Mouse (Mus musculus) ovary, postnatal 36 days (tissue): ENCODE results near the gene Rprm.
A peak's percentile ranks its signal among the peaks of the same experiment; 100 is the strongest.

Experiments used
- DNase-seq: peaks from one replicate; pipeline ENCODE4 v3.0.0; 2022; ENCODE audit warnings: low spot score, mixed read lengths

Gene Rprm

DNA sequence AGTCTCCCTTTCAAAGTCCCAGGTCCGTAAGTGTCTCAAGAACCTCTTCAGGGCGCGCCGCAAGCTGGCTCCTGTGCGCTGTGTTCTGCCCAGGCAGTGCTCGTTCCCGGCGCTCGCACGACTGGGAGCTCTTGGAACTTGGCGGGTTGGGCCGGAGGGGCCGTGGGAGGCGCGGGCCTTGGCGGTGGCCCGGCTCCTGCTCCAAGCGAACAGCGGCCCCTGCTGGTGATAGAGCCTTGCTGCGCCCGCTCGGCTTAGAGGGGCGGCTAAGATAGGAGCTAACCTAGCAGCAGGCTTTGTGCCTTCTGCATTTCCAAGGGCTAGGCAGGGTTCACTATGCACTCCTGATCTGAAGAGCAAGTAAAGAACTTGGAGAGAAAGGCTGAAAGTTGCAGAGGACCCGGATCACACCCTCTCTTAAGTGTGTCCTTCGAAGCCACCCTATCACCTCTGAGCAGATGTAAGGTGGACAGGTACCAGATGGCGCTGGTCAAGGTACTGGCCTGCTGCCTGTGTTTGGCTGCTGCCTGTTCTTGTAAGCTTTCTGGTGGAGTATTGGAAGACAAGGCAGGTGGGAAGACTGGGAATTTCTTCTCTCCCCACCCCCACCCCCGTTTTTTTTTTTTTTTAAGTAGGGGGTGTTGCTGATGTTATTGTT, at the start of gene Rprm:
Gene Rprm, minus strand, starts transcription at position 123 of the 658 bp plus-strand sequence.
- peak; percentile 89 for DNase-seq

DNA sequence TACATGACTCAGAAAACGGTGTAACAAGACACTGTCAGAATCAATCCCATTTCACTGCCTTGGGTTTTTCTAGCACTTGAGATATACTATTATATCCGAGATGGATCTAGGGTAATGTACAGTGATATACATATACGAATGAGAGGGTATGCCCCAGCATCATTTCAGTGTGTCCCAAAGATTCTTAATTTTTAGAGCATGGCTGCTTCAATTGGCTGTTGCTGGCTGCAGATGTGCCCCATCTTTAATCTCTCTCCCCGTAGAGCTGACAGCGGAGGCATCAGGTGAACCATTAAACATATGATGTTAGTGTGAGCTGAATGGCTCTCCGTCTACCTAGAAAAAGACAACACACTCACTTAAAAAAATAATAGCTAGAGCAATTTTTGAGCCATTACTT, 34.0 kb upstream of the Rprm start:
- no peak for DNase-seq

DNA sequence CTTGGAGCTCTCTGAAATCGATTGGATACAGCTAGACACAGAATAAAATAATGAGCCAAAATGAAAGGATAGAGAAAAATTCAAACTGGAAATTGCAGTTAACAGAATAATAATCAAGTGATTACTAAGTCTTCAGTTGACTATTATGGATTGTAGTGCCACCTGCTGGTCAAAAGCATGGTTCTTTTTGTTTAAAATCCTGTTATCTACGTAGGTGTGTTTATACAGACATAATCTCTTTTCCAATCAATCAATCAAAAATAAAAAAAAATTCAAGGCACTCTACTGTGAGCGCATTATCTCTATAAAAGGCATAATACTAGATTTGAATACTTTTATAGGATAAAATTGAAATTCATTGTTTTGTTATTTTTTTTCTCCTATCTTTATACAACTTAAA, 33.5 kb upstream of the Rprm start:
- DNase-seq = no peak

DNA sequence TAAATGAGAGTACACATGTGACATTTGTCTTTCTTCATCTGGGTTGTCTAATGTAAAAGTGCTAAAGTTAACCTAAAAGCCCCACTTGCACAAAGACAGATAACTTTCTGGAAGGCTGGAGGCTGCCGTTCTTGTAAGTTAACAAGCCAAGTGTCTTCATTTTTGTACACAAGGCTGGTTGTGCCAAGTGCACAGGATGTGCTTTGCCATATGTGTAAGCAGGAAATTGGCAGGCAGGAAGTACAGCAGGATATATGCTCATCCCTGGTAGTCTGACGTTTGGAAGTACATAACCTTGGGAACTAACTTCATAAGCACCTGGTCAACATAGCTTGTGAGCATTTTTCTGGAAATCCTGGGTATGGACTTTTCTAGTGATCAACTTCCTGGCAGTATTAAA, 25.9 kb upstream of the Rprm start:
- no peak for DNase-seq

DNA sequence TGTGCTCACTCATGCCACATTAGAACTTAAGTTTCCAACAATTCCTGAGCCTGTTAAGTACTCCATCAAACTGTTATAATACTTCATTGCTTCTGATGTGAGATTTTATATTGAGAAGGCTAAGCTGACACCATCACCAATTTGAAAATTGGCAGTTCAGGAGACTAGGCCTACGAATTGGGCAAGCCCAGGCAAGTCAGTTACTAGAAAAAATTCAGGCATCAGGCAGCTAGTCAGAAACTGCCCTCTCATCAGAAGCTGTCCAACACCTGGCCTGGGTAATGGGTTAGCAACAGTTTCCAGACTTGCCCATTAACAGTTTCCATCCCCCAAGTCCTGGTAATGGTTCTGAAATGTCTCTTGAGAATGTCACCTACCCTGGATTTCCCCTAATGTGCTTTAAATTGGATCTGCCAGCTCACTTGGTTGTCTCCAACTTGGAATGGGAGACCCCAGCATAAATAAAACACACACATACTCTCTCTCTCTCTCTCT, 20.9 kb upstream of the Rprm start:
- no peak for DNase-seq

DNA sequence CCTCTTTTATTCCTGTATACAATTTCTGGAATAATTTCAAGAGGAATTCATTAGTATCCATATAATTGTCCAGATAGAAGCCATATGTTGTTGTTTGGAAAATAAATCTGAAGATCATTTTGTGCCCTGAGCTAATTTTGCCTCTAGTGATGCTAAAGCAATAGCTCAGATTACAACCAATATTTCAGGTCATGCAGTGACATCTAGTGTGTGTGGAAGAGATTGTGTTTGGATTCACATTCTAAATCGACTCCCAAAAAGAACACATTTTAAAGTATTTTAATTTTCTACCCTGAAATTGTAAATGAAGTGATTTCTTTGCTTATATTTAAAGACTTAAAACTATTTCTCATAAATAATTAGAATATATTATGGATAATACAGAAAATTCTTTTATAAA, 14.6 kb upstream of the Rprm start:
- no peak for DNase-seq

DNA sequence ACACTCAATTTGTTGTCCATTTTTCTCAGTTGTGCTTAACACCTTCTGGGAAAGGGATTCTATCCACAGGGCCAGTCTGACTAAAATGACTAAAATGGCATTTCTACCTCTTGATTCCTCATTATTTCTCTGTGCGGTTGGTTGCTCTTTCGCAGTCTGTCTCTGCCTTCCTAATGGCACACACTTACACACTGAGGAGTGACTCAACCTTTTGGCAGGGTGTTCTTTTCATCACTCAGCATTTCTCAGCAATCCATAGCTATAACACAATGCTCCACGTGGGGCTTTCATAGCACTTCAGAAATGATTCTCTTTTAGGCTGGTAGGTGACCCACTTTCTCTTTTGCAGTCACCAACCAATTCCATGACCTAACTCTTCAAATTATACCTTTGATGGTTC, 7.3 kb upstream of the Rprm start:
- no peak for DNase-seq

DNA sequence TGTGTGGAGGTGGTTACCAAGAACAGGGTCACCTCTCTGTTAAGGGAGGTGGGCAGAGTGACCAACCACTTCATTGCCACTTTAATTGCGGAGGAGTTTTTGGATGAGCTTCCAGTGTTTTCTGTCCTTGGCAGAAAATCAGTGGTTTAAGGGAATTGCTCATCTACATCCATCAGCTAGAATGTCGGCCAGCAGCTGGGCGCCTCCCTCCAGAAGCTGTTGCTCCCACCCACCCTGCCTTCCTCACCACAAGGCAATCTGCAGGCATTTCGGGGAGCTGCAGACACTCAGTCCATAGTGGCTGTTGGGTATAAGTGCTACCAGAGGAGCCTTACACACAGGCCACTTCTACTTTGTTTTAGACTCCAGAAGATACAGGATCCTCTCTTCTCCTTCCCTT, 902 bp upstream of the Rprm start:
- DNase-seq = no peak

DNA sequence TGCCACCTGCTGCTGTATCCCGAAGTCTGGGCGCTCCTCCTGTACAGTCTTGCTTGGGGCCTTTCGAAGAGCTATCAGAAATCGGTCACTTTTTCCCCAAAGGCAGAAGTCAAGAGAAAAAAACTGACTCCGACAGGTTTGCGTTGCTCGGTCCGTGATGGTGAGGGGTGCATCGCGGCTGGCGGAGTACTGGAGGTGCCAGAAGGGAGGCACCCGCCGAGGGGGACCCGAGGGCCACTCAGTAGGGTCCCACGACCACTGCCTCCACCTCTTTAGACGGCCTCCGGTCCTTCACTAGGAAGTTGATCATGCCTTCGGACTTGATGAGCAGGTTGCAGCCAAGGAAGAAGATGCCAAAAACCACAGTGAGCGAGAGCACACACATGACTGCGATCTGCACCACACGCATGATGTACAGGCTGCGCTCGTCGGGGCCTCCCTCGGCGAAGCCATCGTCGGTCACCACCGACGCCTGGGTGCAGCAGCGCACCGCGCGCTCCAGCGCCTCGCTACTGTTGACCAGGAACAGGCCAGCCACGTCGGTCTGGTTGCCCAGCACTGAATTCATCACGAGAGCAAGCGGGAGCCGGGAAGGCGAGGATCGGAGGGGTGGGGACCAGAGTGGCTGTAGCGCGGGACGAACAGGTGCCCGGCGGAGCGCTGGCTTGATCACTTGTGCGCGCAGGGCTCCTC, 469 bp downstream of the Rprm start:
- DNase-seq = peak; percentile 5

DNA sequence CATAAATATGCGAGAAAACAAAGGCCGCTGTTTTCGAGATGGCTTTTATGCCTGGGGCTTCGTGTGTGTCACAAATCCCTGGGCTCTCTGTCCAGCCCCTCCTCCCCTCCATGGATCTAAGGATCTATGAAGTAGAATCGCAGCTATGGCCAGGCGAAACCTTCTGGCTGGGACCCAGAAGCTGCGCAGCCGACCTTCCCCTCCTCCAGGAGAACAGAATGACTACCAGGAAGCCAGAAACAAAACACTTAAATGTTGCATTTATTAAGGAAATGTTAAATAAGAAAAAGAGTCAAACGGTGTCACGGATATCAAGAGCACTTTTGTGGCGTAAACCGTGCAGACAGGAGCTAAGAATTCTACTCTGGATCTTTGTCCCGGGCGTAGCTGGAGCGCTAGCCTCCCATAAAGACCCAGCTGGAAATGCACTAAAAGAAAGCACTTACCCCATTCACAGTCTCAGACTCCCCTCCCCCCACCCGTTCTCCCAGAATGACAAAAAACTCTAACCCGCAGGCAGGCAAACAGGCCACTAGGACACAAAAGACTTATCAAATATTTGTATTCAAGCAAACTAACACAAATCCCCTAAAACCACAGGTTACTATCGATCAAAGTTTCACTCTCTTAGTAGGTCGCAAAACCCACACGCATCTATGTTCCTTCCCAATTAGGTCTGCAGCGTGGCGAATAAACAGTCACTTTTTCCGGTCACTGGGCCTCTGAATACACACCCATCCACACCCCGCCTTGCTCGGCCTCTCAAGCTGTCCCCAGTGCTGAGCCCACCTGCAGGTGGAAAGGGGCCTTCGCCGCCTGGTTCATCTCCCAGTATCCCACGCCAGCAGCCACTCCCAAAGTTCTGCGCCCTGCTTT, 1.3 kb downstream of the Rprm start:
- no peak for DNase-seq

DNA sequence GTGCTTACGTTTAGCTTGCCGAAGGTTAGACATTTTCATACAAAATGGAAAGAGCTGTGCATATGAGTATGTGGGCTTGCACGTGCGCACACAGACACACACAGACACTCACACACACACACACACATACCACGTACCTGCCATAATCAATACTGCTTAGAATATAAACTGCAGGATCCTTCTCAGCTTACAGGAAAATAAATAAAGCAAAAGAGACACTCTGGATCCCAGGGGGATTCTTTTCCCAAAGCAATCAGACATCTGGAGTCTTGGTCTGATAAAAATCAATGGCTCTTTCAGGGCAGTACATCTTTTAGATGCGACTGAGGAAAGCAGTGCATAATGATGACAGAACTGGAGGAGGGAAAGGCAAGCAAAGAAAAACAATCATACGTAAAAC, 6.4 kb downstream of the Rprm start:
- no peak for DNase-seq

DNA sequence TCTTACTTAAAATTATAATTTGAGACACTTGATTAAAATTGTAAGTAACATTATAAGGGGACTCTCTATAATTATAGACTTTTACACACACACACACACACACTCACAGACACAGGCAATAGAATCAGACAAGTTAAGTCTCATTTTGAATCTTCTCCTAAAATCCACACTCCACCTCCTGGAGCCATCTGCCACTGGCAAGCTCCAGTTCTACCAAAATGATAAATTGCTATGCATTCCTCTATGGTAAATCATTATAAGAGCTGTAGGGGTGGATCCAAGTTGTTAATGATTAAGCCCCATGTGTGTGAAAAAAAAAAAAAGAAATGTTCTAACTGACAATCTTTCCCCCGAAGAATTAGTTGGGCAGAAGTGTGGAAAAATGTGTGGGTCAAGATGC, 13.8 kb downstream of the Rprm start:
- DNase-seq = no peak

DNA sequence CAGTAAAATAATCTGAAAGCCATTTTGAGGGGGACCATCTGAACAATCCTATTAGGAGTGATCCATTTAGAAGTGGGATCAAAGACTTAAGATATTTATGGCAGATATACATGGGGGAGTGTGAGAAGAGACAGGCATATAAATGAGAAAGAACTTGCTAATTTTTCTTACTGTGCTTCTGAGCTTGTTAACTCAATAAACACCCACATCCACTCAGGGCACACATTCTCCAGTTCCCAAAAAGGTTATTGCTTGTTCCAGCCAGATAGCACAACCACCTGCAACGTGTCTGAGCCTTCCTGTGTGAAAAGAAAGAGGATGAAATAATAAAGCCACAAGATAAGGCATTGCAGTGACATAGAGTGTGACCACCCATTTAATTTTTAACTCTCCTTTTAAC, 22.9 kb downstream of the Rprm start:
- no peak for DNase-seq

DNA sequence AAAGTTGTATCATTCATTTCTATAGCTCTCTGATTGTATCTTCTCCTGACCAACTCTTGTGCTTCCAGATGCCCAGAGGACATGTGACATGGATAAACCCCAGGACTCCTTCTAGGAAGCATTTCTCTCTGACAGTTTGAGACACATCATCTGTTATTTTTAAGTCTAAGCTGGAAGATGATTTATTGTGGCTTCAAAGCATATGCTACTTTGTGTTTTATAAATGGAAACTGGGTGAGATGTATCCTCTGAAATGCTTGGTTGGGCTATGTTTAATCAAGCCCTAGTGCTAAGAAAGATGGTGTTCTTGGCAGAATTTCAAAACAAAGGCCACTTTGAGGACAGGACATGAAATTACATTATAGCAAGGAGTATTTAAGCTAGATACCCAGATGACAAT, 24.3 kb downstream of the Rprm start:
- no peak for DNase-seq
